Mouse (Mus musculus) liver, embryonic 14.5 days (tissue): Measurements from ENCODE around the gene Rnaseh2a.

Experiments
- CTCF ChIP-seq: IDR thresholded peaks from 2 replicates; pipeline ENCODE4 v1.5.1; 2016; ENCODE audit warnings: antibody characterized with exemption, low read depth, control low read depth
- EP300 ChIP-seq: IDR thresholded peaks from 2 replicates; pipeline ENCODE4 v1.6.1; 2016; ENCODE audit warnings: antibody characterized with exemption, low read depth

DNA sequence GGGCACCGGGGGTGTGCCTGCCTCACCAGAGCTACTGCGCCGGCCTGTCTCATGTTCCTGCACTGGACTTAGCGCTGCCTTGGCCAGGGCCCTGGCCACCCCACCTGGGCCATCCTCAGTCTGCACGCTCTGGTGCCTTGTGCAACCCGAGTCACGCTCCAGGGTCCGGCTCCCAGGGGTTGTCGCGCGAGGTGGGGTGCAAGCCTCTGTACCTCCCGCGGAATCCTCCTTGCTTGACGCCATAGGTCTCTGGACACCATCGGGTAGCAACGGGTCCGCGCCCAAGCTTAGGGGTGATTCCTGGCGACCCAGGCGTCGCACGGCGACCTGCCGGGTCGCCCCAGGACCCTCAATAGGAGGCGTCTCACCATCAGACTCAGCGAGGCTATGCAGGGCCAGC is 57.2 kb downstream of the Rnaseh2a start:
- TF ChIP-seq CTCF, result 0 out of 2 replicates have a peak, but pooled peaks have one; percentile 2
- no peak for TF ChIP-seq EP300
